Mouse (Mus musculus) olfactory bulb, adult 2 months (tissue): ENCODE results near the gene Eef1akmt2.

ENCODE experiments used
- CTCF ChIP-seq: fragments of 200-500 bp; IDR thresholded peaks from 2 replicates; pipeline ENCODE4 v1.5.1; 2012; ENCODE audit warnings: low read depth, mild to moderate bottlenecking, low read length, moderate library complexity; ENCODE audit not compliant: insufficient read depth
- POLR2A ChIP-seq: fragments of 200-500 bp; IDR thresholded peaks from 2 replicates; pipeline ENCODE4 v1.6.1; 2012; ENCODE audit warnings: mild to moderate bottlenecking, low read depth, low read length, moderate library complexity; ENCODE audit not compliant: insufficient read depth

DNA sequence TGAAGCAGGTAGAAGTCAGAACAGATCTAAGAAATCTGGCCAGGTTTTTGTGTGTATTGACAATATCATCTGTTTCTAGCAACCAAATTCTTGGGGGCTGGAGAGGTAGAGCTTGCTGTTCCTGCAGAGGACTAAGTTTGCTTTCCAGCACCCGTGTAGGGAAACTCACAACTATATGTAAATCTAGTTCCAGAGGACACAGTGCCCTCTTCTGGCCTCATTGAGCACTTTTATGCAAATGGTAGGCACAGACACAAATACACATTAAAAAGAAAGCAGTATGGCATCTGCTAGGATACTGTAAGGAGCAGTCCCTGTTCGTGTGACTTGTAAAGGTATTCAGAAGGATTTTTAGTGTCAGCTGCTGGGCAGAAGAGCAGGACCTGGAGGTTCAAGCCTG lies 29.9 kb upstream of the Eef1akmt2 start:
- TF ChIP-seq POLR2A (no peak), CTCF (no peak)
